Mouse (Mus musculus): ENCODE measurements around the gene Zfp790. TPM values are rescaled to one million over a fixed set of nuclear protein-coding genes. Genes with fewer than 3 reads are reported as not detected.

Gene Zfp790
- polyA plus RNA-seq (2012): 0.81 and 0.90 TPM in 2 replicates

GRCm38 (mm10) chr7:29815910-29816429 lies at the start of gene Zfp790:
Gene Zfp790 (plus strand): TSS chr7:29816114.
- TF ChIP-seq GATA1 (IDR thresholded peaks at IDR 0.05; ENCODE audit: low read length): no peak

- no peak for TF ChIP-seq GATA1 (IDR thresholded peaks at IDR 0.05; ENCODE audit: low read length)
Observed at GRCm38 (mm10) chr7:29767058-29767686, 48.7 kb upstream of the Zfp790 start.

- no peak for TF ChIP-seq GATA1 (IDR thresholded peaks at IDR 0.05; ENCODE audit: low read length)
Observed at GRCm38 (mm10) chr7:29768090-29768900, 47.6 kb upstream of the Zfp790 start, which contains the start of gene Zfp84. Gene Zfp84 (plus strand): TSS chr7:29768552.

GRCm38 (mm10) chr7:29768980-29769379 lies 46.9 kb upstream of the Zfp790 start:
- no peak for TF ChIP-seq GATA1 (IDR thresholded peaks at IDR 0.05; ENCODE audit: low read length)

DNA sequence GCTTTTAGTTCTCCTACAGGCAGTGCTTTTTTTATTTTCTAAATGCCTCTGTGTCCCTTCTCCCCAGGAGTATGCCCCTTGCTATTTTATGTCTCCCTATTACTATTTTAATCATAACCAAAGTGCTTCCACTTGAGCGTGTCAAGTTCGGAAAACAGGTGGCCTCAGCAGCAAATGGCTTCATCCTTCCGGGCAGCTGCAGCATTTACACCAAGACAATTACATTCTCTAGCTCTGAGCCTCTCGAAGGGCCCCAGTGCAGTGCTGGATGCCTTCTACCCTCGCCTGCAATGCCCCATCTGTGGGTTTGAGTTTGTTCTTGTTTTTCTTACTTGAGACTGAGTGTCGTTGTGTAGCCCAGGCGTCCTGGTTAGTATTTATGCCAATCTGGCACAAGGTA lies 42.4 kb upstream of the Zfp790 start:
- no peak for TF ChIP-seq GATA1 (IDR thresholded peaks at IDR 0.05; ENCODE audit: low read length)

GRCm38 (mm10) chr7:29774371-29774770 lies 41.5 kb upstream of the Zfp790 start:
- TF ChIP-seq GATA1 (IDR thresholded peaks at IDR 0.05; ENCODE audit: low read length): no peak

DNA sequence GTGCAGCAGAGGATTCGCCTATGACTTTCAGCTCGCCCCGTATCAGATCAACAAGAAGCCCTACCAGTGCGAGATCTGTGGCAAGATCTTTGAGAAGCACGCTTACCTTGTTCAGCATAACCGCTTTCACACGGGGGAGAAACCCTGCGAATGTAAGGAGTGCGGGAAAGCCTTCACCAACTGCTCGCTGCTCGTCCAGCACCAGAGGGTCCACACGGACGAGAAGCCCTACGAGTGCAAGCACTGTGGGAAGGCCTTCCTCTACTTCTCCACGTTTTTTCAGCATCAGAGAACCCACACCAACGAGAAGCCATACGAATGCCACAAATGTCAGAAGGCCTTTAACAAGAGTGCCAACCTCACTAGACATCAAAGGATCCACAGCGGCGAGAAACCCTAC lies 39.3 kb upstream of the Zfp790 start:
- TF ChIP-seq GATA1 (IDR thresholded peaks at IDR 0.05; ENCODE audit: low read length): no peak

- no peak for TF ChIP-seq GATA1 (IDR thresholded peaks at IDR 0.05; ENCODE audit: low read length)
Observed at GRCm38 (mm10) chr7:29777372-29777771, 38.5 kb upstream of the Zfp790 start.

- no peak for TF ChIP-seq GATA1 (IDR thresholded peaks at IDR 0.05; ENCODE audit: low read length)
Observed at GRCm38 (mm10) chr7:29783871-29784551, 31.9 kb upstream of the Zfp790 start, which contains the start of gene Zfp30. Gene Zfp30 (plus strand): TSS chr7:29783998.

- TF ChIP-seq GATA1 (IDR thresholded peaks at IDR 0.05; ENCODE audit: low read length): no peak
Observed at GRCm38 (mm10) chr7:29785023-29785422, 30.9 kb upstream of the Zfp790 start.

GRCm38 (mm10) chr7:29785888-29786287 lies 30.0 kb upstream of the Zfp790 start:
- no peak for TF ChIP-seq GATA1 (IDR thresholded peaks at IDR 0.05; ENCODE audit: low read length)

DNA sequence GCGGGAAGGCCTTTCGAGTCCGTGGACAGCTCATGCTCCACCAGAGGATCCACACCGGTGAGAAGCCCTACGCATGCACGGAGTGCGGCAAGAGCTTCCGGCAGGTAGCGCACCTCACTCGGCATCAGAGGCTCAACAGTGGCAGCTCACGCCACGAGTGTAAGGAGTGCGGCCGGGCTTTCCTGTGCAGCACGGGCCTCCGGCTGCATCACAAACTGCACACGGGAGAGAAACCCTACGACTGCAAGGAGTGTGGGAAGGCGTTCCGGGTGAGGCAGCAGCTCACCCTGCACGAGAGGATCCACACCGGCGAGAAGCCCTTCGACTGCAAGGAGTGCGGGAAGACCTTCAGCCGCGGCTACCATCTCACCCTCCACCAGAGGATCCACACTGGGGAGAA lies 23.0 kb upstream of the Zfp790 start:
- no peak for TF ChIP-seq GATA1 (IDR thresholded peaks at IDR 0.05; ENCODE audit: low read length)

GRCm38 (mm10) chr7:29807046-29807445 lies 8.9 kb upstream of the Zfp790 start:
- no peak for TF ChIP-seq GATA1 (IDR thresholded peaks at IDR 0.05; ENCODE audit: low read length)

DNA sequence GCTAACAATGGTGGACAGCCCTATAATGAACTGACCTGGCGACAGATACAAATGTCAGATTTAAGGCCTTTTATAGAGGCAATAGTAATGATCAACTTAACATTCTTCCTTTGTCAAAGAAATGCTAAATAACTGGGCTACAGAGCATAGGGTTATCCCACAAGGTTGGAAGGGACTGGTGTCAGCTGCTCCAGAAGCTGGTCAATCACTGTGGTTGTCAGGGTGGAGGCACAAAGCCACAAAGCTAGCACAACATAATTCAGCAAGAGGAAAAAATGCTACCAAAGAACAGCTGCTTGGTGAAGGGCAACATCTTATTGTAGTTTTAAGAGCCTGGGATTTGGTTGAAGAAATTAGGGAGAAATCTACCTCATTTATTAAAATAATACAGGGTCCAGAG lies 3.7 kb upstream of the Zfp790 start:
- TF ChIP-seq GATA1 (IDR thresholded peaks at IDR 0.05; ENCODE audit: low read length): no peak

DNA sequence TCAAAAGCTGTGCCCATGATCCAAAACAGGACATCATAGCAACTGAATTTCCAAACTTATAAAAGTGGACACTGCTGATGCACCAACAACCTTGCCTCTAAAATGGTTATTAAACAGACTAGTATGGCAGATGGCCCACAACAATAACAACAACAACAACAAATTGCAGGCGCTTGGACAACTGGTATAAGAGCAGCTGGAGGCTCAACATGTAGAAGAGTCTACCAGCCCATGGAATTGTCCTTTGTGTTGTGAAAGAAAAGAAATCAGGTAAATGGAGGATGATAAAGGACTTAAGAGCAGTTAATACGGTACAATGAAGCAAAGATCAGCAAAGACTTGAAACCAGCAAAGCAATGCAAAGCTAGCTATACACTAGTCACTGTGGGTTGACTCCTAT lies 1.5 kb upstream of the Zfp790 start:
- TF ChIP-seq GATA1 (IDR thresholded peaks at IDR 0.05; ENCODE audit: low read length): no peak
